Mouse (Mus musculus) mouse embryonic stem cell (cell line): Measurements from ENCODE around the gene Itpripl2.

Experiments used
- in situ Hi-C, 2 experiments: fragments of 300-500 bp; cut with MboI; formaldehyde crosslinking; loops; 1 replicate in 1 of 2; 3 replicates in 1 of 2; pipeline ENCODE4 v1.14.3; 2019 to 2020; ENCODE audit warnings: low sequenced_read_pairs in 2 of 2, low pct_unique_long_range_greater_than_20kb in 1 of 2, mixed read lengths in 1 of 2; ENCODE audit not compliant: unreplicated experiment in 1 of 2

Itpripl2 gene

GRCm38 (mm10) chr7:118491431-118492147, at the start of gene Itpripl2:
Gene Itpripl2 (minus strand): TSS chr7:118491975.
- in situ Hi-C loops, result no loop called here

- in situ Hi-C loops, result no loop called here
Measured at GRCm38 (mm10) chr7:118535076-118535475, 43.3 kb upstream of the Itpripl2 start.

- in situ Hi-C loops, result no loop called here
Measured at GRCm38 (mm10) chr7:118534326-118534725, 42.6 kb upstream of the Itpripl2 start.

GRCm38 (mm10) chr7:118533178-118533578, 41.4 kb upstream of the Itpripl2 start, which contains the start of gene Coq7:
Gene Coq7 (minus strand): TSS chr7:118533356.
- in situ Hi-C loops, result no loop called here

GRCm38 (mm10) chr7:118532519-118533177, 40.9 kb upstream of the Itpripl2 start:
- in situ Hi-C loops, result no loop called here

- in situ Hi-C loops, result loop anchor here in 1 of 2 experiments (10.0 kb wide), 1 partner anchor 92 kb away; no protein-coding TSS in a partner anchor
Measured at GRCm38 (mm10) chr7:118526967-118527366, 35.2 kb upstream of the Itpripl2 start.

GRCm38 (mm10) chr7:118522077-118522476, 30.3 kb upstream of the Itpripl2 start:
- in situ Hi-C loops, result loop anchor here in 1 of 2 experiments (10.0 kb wide), 1 partner anchor 87 kb away; no protein-coding TSS in a partner anchor

GRCm38 (mm10) chr7:118519661-118520060, 27.9 kb upstream of the Itpripl2 start:
- in situ Hi-C loops, result loop anchor here in 1 of 2 experiments (10.0 kb wide), 1 partner anchor 85 kb away; no protein-coding TSS in a partner anchor

- in situ Hi-C loops, result no loop called here
Measured at GRCm38 (mm10) chr7:118518687-118519086, 26.9 kb upstream of the Itpripl2 start.

GRCm38 (mm10) chr7:118517819-118518218, 26.0 kb upstream of the Itpripl2 start:
- in situ Hi-C loops, result no loop called here

GRCm38 (mm10) chr7:118508556-118508955, 16.8 kb upstream of the Itpripl2 start:
- in situ Hi-C loops, result no loop called here

GRCm38 (mm10) chr7:118503844-118504243, 12.1 kb upstream of the Itpripl2 start:
- in situ Hi-C loops, result no loop called here

GRCm38 (mm10) chr7:118502333-118502732, 10.6 kb upstream of the Itpripl2 start:
- in situ Hi-C loops, result no loop called here

- in situ Hi-C loops, result no loop called here
Measured at GRCm38 (mm10) chr7:118499784-118500435, 8.1 kb upstream of the Itpripl2 start.

- in situ Hi-C loops, result no loop called here
Measured at GRCm38 (mm10) chr7:118498984-118499783, 7.4 kb upstream of the Itpripl2 start.

GRCm38 (mm10) chr7:118494892-118495579, 3.3 kb upstream of the Itpripl2 start:
- in situ Hi-C loops, result no loop called here

GRCm38 (mm10) chr7:118493892-118494291, 2.1 kb upstream of the Itpripl2 start:
- in situ Hi-C loops, result no loop called here
